Comparison of ENCODE assay signal across 8 mouse cellular contexts in the genomic region with DNA sequence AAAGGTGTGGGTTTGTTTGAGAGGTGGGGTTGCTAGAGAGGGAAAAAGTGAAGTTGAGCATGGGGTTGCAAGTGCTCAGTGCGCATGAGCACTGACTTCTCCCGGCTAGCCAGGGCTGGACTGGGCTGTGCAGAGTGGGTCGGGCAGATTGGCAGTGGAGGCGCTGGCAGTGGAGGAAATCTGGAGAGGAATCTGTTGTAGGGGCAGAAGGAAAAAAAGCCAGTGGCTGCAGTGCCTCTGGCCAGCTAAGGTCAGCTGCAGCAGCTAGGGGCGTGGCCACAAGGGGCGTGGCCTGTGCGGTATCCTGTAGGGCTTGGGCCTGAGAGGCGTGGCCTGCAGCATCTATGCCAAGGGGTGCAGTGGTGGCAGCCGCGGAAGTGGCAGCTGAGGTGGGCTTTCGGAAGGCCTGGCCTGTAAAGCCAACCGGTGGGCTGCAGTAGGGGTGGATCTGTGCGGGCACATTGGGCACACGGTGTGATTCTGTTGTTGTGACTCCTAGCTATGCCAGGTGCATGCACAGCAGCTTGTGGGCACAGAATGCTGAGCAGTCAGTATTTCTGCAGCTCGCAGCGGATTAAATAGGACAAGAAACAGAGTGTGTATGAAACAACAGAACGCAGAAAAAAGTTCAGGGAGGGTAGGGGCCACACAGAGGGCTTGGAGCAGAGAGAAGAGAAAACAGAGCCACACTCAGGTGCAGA. TPM values are rescaled to one million over a fixed set of nuclear protein-coding genes. Genes with fewer than 3 reads are reported as not detected.
DNase-seq lines count a peak whose midpoint lies in the region; ATAC-seq lines count a peak whose summit lies in the region.

No protein-coding gene starts in this region.

- H3K9ac ChIP-seq in midbrain, embryonic 14.5 days (replicated peaks; ENCODE audit: low read length) = 0 out of 2 replicates have a peak overlapping the region, but pooled peaks have one; percentile 20

- peak overlapping the region; percentile 44 for H3K4me2 ChIP-seq in midbrain, embryonic 14.5 days (ENCODE audit: low read length)

- peak; percentile 44 to 60 for DNase-seq in cerebellum, postnatal 10 days
- peak; percentile 3 for DNase-seq in adrenal gland, adult 8-10 months
- peak; percentile 16 for DNase-seq in forelimb bud, embryonic 11.5 days (ENCODE audit: low read depth, low spot score)
- peak; percentile 60 for DNase-seq in limb, embryonic 10.5 days (ENCODE audit: low spot score)
- peak; percentile 52 for DNase-seq in midbrain, embryonic 14.5 days
- DNase-seq in spleen, adult 12 weeks (ENCODE audit: low spot score) = no peak
- no peak for DNase-seq in spleen, postnatal 14 days (ENCODE audit: low spot score in 2 of 2)

- WGBS in limb, embryonic 10.5 days = 20% methylated on average over 17 of the region's 17 CpGs
- WGBS in midbrain, embryonic 14.5 days = 20% methylated on average over 17 of the region's 17 CpGs

- H3K36me3 ChIP-seq in limb, embryonic 10.5 days = no peaks in the 10 kb centered on the region
- no peaks in the 10 kb centered on the region for H3K36me3 ChIP-seq in midbrain, embryonic 14.5 days (ENCODE audit: control insufficient read depth, insufficient read depth, low read length)

- peak overlapping the region; percentile 23 for H3K4me3 ChIP-seq in limb, embryonic 10.5 days
- H3K4me3 ChIP-seq in midbrain, embryonic 14.5 days (replicated peaks; ENCODE audit: low read depth, low read length) = peak overlapping the region; percentile 17; the same call in 1 of the 2 replicates

- H3K27ac ChIP-seq in limb, embryonic 10.5 days = 0 out of 2 replicates have a peak overlapping the region, but pooled peaks have one; percentile 25
- H3K27ac ChIP-seq in midbrain, embryonic 14.5 days (replicated peaks; ENCODE audit: low read depth, low read length) = no peak overlapping the region

- peaks cover 8% of the 10 kb centered on the region for H3K4me1 ChIP-seq in limb, embryonic 10.5 days
- H3K4me1 ChIP-seq in midbrain, embryonic 14.5 days (ENCODE audit: control insufficient read depth, insufficient read depth, low read length) = 0 out of 2 replicates have a peak, but pooled peaks cover 3% of the 10 kb centered on the region

- no peak for ATAC-seq in cerebellum, adult (ENCODE audit: insufficient number of reproducible peaks, low FRiP score, low TSS enrichment)
- ATAC-seq in midbrain, embryonic 14.5 days (ENCODE audit: low FRiP score, low TSS enrichment) = no peak

- H3K9me3 ChIP-seq in limb, embryonic 10.5 days (replicated peaks) = no peaks in the 10 kb centered on the region
- no peaks in the 10 kb centered on the region for H3K9me3 ChIP-seq in midbrain, embryonic 14.5 days (ENCODE audit: control insufficient read depth, low read length)

- H3K27me3 ChIP-seq in limb, embryonic 10.5 days (ENCODE audit: low read depth, poor library complexity, severe bottlenecking) = no peaks in the 10 kb centered on the region; the same call in 1 of the 2 replicates
- H3K27me3 ChIP-seq in midbrain, embryonic 14.5 days (ENCODE audit: control insufficient read depth, insufficient read depth, low read length) = no peaks in the 10 kb centered on the region

RNA-seq across cellular contexts. Expression of a gene that starts 9.4 kb away (rescaled TPM):
- total RNA-seq in adrenal gland, adult 8-10 months (2022) = not detected
- not detected in 2 replicates for polyA plus RNA-seq in limb, embryonic 10.5 days (2016; fragmentation: Nextera tagmentation; extraction: Ambion mirVana)
- not detected in 2 replicates for polyA plus RNA-seq in midbrain, embryonic 14.5 days (2014; fragmentation: Nextera tagmentation; extraction: Ambion mirVana)

RNA-seq across cellular contexts. Expression of a gene that starts 24.0 kb away (rescaled TPM):
- under 1 TPM in 2 of 4 experiments, not detected in 2; 0.14 to 0.15 TPM for total RNA-seq in adrenal gland, adult 8-10 months (2022)
- not detected in 2 replicates for polyA plus RNA-seq in limb, embryonic 10.5 days (2016; fragmentation: Nextera tagmentation; extraction: Ambion mirVana)
- 0.24 and 1.2 TPM in 2 replicates for polyA plus RNA-seq in midbrain, embryonic 14.5 days (2014; fragmentation: Nextera tagmentation; extraction: Ambion mirVana)

RNA-seq across cellular contexts. Expression of a gene that starts 27.1 kb away (rescaled TPM):
- not detected for total RNA-seq in adrenal gland, adult 8-10 months (2022)
- not detected in 2 replicates for polyA plus RNA-seq in limb, embryonic 10.5 days (2016; fragmentation: Nextera tagmentation; extraction: Ambion mirVana)
- polyA plus RNA-seq in midbrain, embryonic 14.5 days (2014; fragmentation: Nextera tagmentation; extraction: Ambion mirVana) = not detected in 2 replicates

RNA-seq across cellular contexts. Expression of a gene that starts 40.9 kb away (rescaled TPM):
- total RNA-seq in adrenal gland, adult 8-10 months (2022) = under 1 TPM in 1 of 4 experiments, not detected in 3; 0.23 TPM
- 0.20 and 0.34 TPM in 2 replicates for polyA plus RNA-seq in limb, embryonic 10.5 days (2016; fragmentation: Nextera tagmentation; extraction: Ambion mirVana)
- polyA plus RNA-seq in midbrain, embryonic 14.5 days (2014; fragmentation: Nextera tagmentation; extraction: Ambion mirVana) = not detected in 2 replicates

RNA-seq across cellular contexts. Expression of a gene that starts 59.6 kb away (rescaled TPM):
- total RNA-seq in adrenal gland, adult 8-10 months (2022) = not detected
- polyA plus RNA-seq in limb, embryonic 10.5 days (2016; fragmentation: Nextera tagmentation; extraction: Ambion mirVana) = not detected in 2 replicates
- polyA plus RNA-seq in midbrain, embryonic 14.5 days (2014; fragmentation: Nextera tagmentation; extraction: Ambion mirVana) = not detected in 2 replicates

Comparison
In these comparisons a context has a peak if more than half of its experiments do, and no peak if none do; other contexts are left out.
1. DNase-seq: peak in cerebellum, postnatal 10 days (2 of 2), adrenal gland, adult 8-10 months (single experiment), forelimb bud, embryonic 11.5 days (single experiment), limb, embryonic 10.5 days (single experiment) and midbrain, embryonic 14.5 days (single experiment); none in spleen, adult 12 weeks (single experiment) and spleen, postnatal 14 days (0 of 2).